Mouse (Mus musculus): ENCODE results near the gene Rnf213. TPM values are rescaled to one million over a fixed set of nuclear protein-coding genes. Genes with fewer than 3 reads are reported as not detected.

Rnf213 gene
- 0.75 and 1.4 TPM in 2 replicates for polyA plus RNA-seq (2015; fragmentation: Nextera tagmentation; extraction: Ambion mirVana)

- Histone ChIP-seq H3K4me1 (peaks cover 32% of the 10 kb centered on the region), H3K9ac (replicated peaks) (peak within 1 kb of the TSS; percentile 24), H3K27me3 (peaks cover 67% of the 10 kb centered on the region), H3K9me3 (no peaks in the 10 kb centered on the region), H3K27ac (replicated peaks) (no peak within 1 kb of the TSS), H3K4me3 (peak within 1 kb of the TSS; percentile 43), H3K4me2 (replicated peaks) (peak within 1 kb of the TSS; percentile 70), H3K36me3 (no peaks in the 10 kb centered on the region)
- WGBS, result under 1% methylated on average over 19 of the region's 19 CpGs
- no peak for ATAC-seq (replicated peaks)
These were observed at the start of gene Rnf213 for GRCm38 (mm10) chr11:119392800-119393482. Gene Rnf213, plus strand, starts transcription at chr11:119393100.

GRCm38 (mm10) chr11:119344178-119344577, 48.7 kb upstream of the Rnf213 start:
- WGBS, result 92% methylated on average over 8 of the region's 8 CpGs
- Histone ChIP-seq H3K9ac (replicated peaks) (no peak overlapping the region), H3K4me2 (replicated peaks) (no peak overlapping the region), H3K27me3 (no peaks in the 10 kb centered on the region), H3K9me3 (no peaks in the 10 kb centered on the region), H3K4me1 (no peaks in the 10 kb centered on the region), H3K4me3 (no peak overlapping the region), H3K36me3 (no peaks in the 10 kb centered on the region), H3K27ac (replicated peaks) (no peak overlapping the region)
- no peak for ATAC-seq (replicated peaks)

GRCm38 (mm10) chr11:119344865-119345264, 48.0 kb upstream of the Rnf213 start:
- WGBS, result 75% methylated on average over 6 of the region's 6 CpGs
- Histone ChIP-seq H3K36me3 (no peaks in the 10 kb centered on the region), H3K4me3 (no peak overlapping the region), H3K4me1 (no peaks in the 10 kb centered on the region), H3K9me3 (no peaks in the 10 kb centered on the region), H3K4me2 (replicated peaks) (no peak overlapping the region), H3K27me3 (no peaks in the 10 kb centered on the region), H3K27ac (replicated peaks) (no peak overlapping the region), H3K9ac (replicated peaks) (no peak overlapping the region)
- ATAC-seq (replicated peaks), result no peak

- Histone ChIP-seq H3K4me2 (replicated peaks) (no peak overlapping the region), H3K27ac (replicated peaks) (no peak overlapping the region), H3K36me3 (no peaks in the 10 kb centered on the region), H3K4me3 (no peak overlapping the region), H3K4me1 (no peaks in the 10 kb centered on the region), H3K9ac (replicated peaks) (no peak overlapping the region), H3K9me3 (no peaks in the 10 kb centered on the region), H3K27me3 (no peaks in the 10 kb centered on the region)
- WGBS, result 92% methylated on average over 4 of the region's 4 CpGs
- ATAC-seq (replicated peaks), result no peak
These were observed 45.8 kb upstream of the Rnf213 start for GRCm38 (mm10) chr11:119347125-119347524.

- Histone ChIP-seq H3K4me1 (peaks cover 17% of the 10 kb centered on the region), H3K9me3 (no peaks in the 10 kb centered on the region), H3K4me3 (no peak overlapping the region), H3K4me2 (replicated peaks) (no peak overlapping the region), H3K36me3 (no peaks in the 10 kb centered on the region), H3K9ac (replicated peaks) (no peak overlapping the region), H3K27me3 (no peaks in the 10 kb centered on the region), H3K27ac (replicated peaks) (no peak overlapping the region)
- no peak for ATAC-seq (replicated peaks)
- WGBS, result 84% methylated on average over 7 of the region's 7 CpGs
These were observed 40.8 kb upstream of the Rnf213 start for GRCm38 (mm10) chr11:119352113-119352512.

GRCm38 (mm10) chr11:119353946-119354345, 39.0 kb upstream of the Rnf213 start:
- Histone ChIP-seq H3K4me3 (no peak overlapping the region), H3K9me3 (no peaks in the 10 kb centered on the region), H3K27me3 (no peaks in the 10 kb centered on the region), H3K36me3 (no peaks in the 10 kb centered on the region), H3K4me1 (peaks cover 17% of the 10 kb centered on the region), H3K9ac (replicated peaks) (no peak overlapping the region), H3K27ac (replicated peaks) (no peak overlapping the region), H3K4me2 (replicated peaks) (no peak overlapping the region)
- ATAC-seq (replicated peaks), result no peak
- 76% methylated on average over 4 of the region's 4 CpGs for WGBS

- peak overlapping the region; percentile 96 for H3K4me2 ChIP-seq (replicated peaks)
- no peaks in the 10 kb centered on the region for H3K9me3 ChIP-seq
- peak overlapping the region; percentile 70 for H3K4me3 ChIP-seq
- H3K27me3 ChIP-seq, result no peaks in the 10 kb centered on the region
- peak overlapping the region; percentile 59 for H3K9ac ChIP-seq (replicated peaks)
- peaks cover 17% of the 10 kb centered on the region for H3K4me1 ChIP-seq
- ATAC-seq (replicated peaks), result no peak
- WGBS, result 6% methylated on average over 23 of the region's 23 CpGs
- H3K36me3 ChIP-seq, result no peaks in the 10 kb centered on the region
- H3K27ac ChIP-seq (replicated peaks), result peak overlapping the region; percentile 58; the same call in 1 of the 2 replicates
These were observed 38.0 kb upstream of the Rnf213 start for GRCm38 (mm10) chr11:119354798-119355442.

- peak; percentile 95 for ATAC-seq (replicated peaks)
- WGBS, result 1% methylated on average over 40 of the region's 40 CpGs
- H3K9ac ChIP-seq (replicated peaks), result peak within 1 kb of the TSS; percentile 59
- H3K27ac ChIP-seq (replicated peaks), result peak within 1 kb of the TSS; percentile 58; the same call in 1 of the 2 replicates
- peaks cover 17% of the 10 kb centered on the region for H3K4me1 ChIP-seq
- no peaks in the 10 kb centered on the region for H3K27me3 ChIP-seq
- H3K4me2 ChIP-seq (replicated peaks), result peak within 1 kb of the TSS; percentile 96
- no peaks in the 10 kb centered on the region for H3K9me3 ChIP-seq
- H3K36me3 ChIP-seq, result no peaks in the 10 kb centered on the region
- peak within 1 kb of the TSS; percentile 70 for H3K4me3 ChIP-seq
These were observed 37.2 kb upstream of the Rnf213 start, which contains the start of the genes Sgsh and Slc26a11 for GRCm38 (mm10) chr11:119355443-119356385. Gene Sgsh, minus strand, starts transcription at chr11:119355536. Gene Slc26a11, plus strand, starts transcription at chr11:119355557.

- WGBS, result 91% methylated on average over 10 of the region's 10 CpGs
- Histone ChIP-seq H3K4me1 (peaks cover 21% of the 10 kb centered on the region), H3K4me3 (no peak overlapping the region), H3K27me3 (no peaks in the 10 kb centered on the region), H3K9me3 (no peaks in the 10 kb centered on the region), H3K27ac (replicated peaks) (no peak overlapping the region), H3K9ac (replicated peaks) (no peak overlapping the region), H3K4me2 (replicated peaks) (no peak overlapping the region), H3K36me3 (no peaks in the 10 kb centered on the region)
- ATAC-seq (replicated peaks), result no peak
These were observed 33.8 kb upstream of the Rnf213 start for GRCm38 (mm10) chr11:119359089-119359488.

- H3K27me3 ChIP-seq, result no peaks in the 10 kb centered on the region
- H3K9ac ChIP-seq (replicated peaks), result no peak overlapping the region
- H3K36me3 ChIP-seq, result no peaks in the 10 kb centered on the region
- H3K4me3 ChIP-seq, result peak overlapping the region; percentile 8
- H3K4me2 ChIP-seq (replicated peaks), result peak overlapping the region; percentile 37
- H3K27ac ChIP-seq (replicated peaks), result no peak overlapping the region
- 14% methylated on average over 11 of the region's 11 CpGs for WGBS
- no peaks in the 10 kb centered on the region for H3K9me3 ChIP-seq
- ATAC-seq (replicated peaks), result no peak
- H3K4me1 ChIP-seq, result peaks cover 5% of the 10 kb centered on the region; the same call in 1 of the 2 replicates
These were observed 29.9 kb upstream of the Rnf213 start for GRCm38 (mm10) chr11:119362769-119363533.

- H3K36me3 ChIP-seq, result no peaks in the 10 kb centered on the region
- H3K4me1 ChIP-seq, result peaks cover 5% of the 10 kb centered on the region; the same call in 1 of the 2 replicates
- no peak overlapping the region for H3K27ac ChIP-seq (replicated peaks)
- no peaks in the 10 kb centered on the region for H3K27me3 ChIP-seq
- H3K4me3 ChIP-seq, result peak overlapping the region; percentile 8
- 26% methylated on average over 11 of the region's 11 CpGs for WGBS
- H3K4me2 ChIP-seq (replicated peaks), result peak overlapping the region; percentile 37
- H3K9me3 ChIP-seq, result no peaks in the 10 kb centered on the region
- ATAC-seq (replicated peaks), result peak; percentile 68
- H3K9ac ChIP-seq (replicated peaks), result no peak overlapping the region
These were observed 29.3 kb upstream of the Rnf213 start for GRCm38 (mm10) chr11:119363534-119364145.
